Mouse (Mus musculus) intestine, postnatal 0 days (tissue): ENCODE measurements around the gene Spsb3. TPM values are rescaled to one million over a fixed set of nuclear protein-coding genes. Genes with fewer than 3 reads are reported as not detected.
A peak's percentile ranks its signal among the peaks of the same experiment; 100 is the strongest.

Source experiments
- ATAC-seq: fragments of 200-750 bp; cut with Nextera tagmentation; 2 replicates; pipeline ENCODE4 v1.8.0; 2017; ENCODE audit warnings: mild to moderate bottlenecking, moderate TSS enrichment, moderate library complexity
- H3K27ac ChIP-seq: fragments of 300-500 bp; sonication (generic); 2 replicates; pipeline ENCODE4 v1.5.1; 2014; ENCODE audit warnings: mild to moderate bottlenecking, low read depth, low read length, moderate library complexity
- H3K27me3 ChIP-seq: fragments of 300-500 bp; sonication (generic); replicated peaks from 2 replicates; pipeline ENCODE4 v1.6.1; 2014; ENCODE audit warnings: low read length, mixed read lengths; ENCODE audit not compliant: control insufficient read depth, insufficient read depth
- H3K36me3 ChIP-seq: fragments of 300-500 bp; sonication (generic); 2 replicates; pipeline ENCODE4 v1.6.1; 2014; ENCODE audit warnings: mild to moderate bottlenecking, moderate library complexity; ENCODE audit not compliant: control insufficient read depth, insufficient read depth
- H3K4me1 ChIP-seq: fragments of 300-500 bp; sonication (generic); replicated peaks from 2 replicates; pipeline ENCODE4 v1.6.1; 2014; ENCODE audit warnings: antibody characterized with exemption, low read length, mixed read lengths; ENCODE audit not compliant: control insufficient read depth, insufficient read depth
- H3K4me2 ChIP-seq: fragments of 300-500 bp; sonication (generic); replicated peaks from 2 replicates; pipeline ENCODE4 v1.6.1; 2014; ENCODE audit warnings: low read depth, mild to moderate bottlenecking, moderate library complexity
- H3K4me3 ChIP-seq: fragments of 300-500 bp; sonication (generic); 2 replicates; pipeline ENCODE4 v1.5.1; 2014; ENCODE audit warnings: low read depth, low read length
- H3K9ac ChIP-seq: fragments of 300-500 bp; sonication (generic); 2 replicates; pipeline ENCODE4 v1.6.1; 2014; ENCODE audit warnings: mild to moderate bottlenecking, low read depth, low read length
- H3K9me3 ChIP-seq: fragments of 300-500 bp; sonication (generic); 2 replicates; pipeline ENCODE4 v1.6.1; 2016; ENCODE audit warnings: mixed run types; ENCODE audit not compliant: control insufficient read depth
- CTCF ChIP-seq: sonication (generic); IDR thresholded peaks from 2 replicates; pipeline ENCODE4 v1.5.1; 2016; ENCODE audit warnings: low read depth, mild to moderate bottlenecking, control low read depth, antibody characterized with exemption, moderate library complexity
- WGBS: fragments of 180-500 bp; shearing (Covaris S2); extraction: QIAGEN DNeasy Blood & Tissue Kit; methylation state at CpG from one replicate; pipeline ENCODE4 v1.1.7; 2014; 5-methylcytosine and 5-hydroxymethylcytosine counted together
- polyA plus RNA-seq: library from polyadenylated mRNA; unstranded; fragments of >200 nt; fragmentation: Nextera tagmentation; extraction: Ambion mirVana; gene quantifications from 2 replicates; pipeline ENCODE4 v1.2.1, GENCODE M21; 2015

Gene Spsb3
- polyA plus RNA-seq, 1 experiment from 2014 or later, result 43.4 TPM

- peak; percentile 15; the same call in 1 of the 2 replicates for TF ChIP-seq CTCF
- Histone ChIP-seq H3K4me1 (0 out of 2 replicates have a peak, but pooled peaks cover 7% of the 10 kb centered on the region), H3K4me3 (peak overlapping the region; percentile 85), H3K4me2 (peak overlapping the region; percentile 94), H3K27me3 (no peaks in the 10 kb centered on the region), H3K9ac (peak overlapping the region; percentile 88), H3K9me3 (no peaks in the 10 kb centered on the region), H3K36me3 (peaks cover 54% of the 10 kb centered on the region), H3K27ac (peak overlapping the region; percentile 86; the same call in 1 of the 2 replicates)
- ATAC-seq, result peak; percentile 9; the same call in 1 of the 2 replicates
- WGBS, result 9% methylated on average over 31 of the region's 31 CpGs
Observed at GRCm38 (mm10) chr17:24894061-24894994, 7.9 kb downstream of the Spsb3 start.

- Histone ChIP-seq H3K4me3 (peak within 1 kb of the TSS; percentile 85), H3K27ac (peak within 1 kb of the TSS; percentile 86), H3K9me3 (no peaks in the 10 kb centered on the region), H3K4me2 (peak within 1 kb of the TSS; percentile 94), H3K4me1 (0 out of 2 replicates have a peak, but pooled peaks cover 7% of the 10 kb centered on the region), H3K27me3 (no peaks in the 10 kb centered on the region), H3K36me3 (peaks cover 59% of the 10 kb centered on the region), H3K9ac (peak within 1 kb of the TSS; percentile 88)
- TF ChIP-seq CTCF, result no peak
- ATAC-seq, result peak; percentile 65
- under 1% methylated on average over 62 of the region's 62 CpGs for WGBS
Observed at GRCm38 (mm10) chr17:24894995-24895547, 8.6 kb downstream of the Spsb3 start, which contains the start of the genes Eme2 and Mrps34. TSS of gene Eme2 (minus strand) at chr17:24895087. TSS of gene Mrps34 (plus strand) at chr17:24895116.

- Histone ChIP-seq H3K36me3 (peaks cover 59% of the 10 kb centered on the region), H3K4me2 (peak overlapping the region; percentile 94), H3K4me1 (0 out of 2 replicates have a peak, but pooled peaks cover 7% of the 10 kb centered on the region), H3K9ac (peak overlapping the region; percentile 88), H3K27me3 (no peaks in the 10 kb centered on the region), H3K4me3 (peak overlapping the region; percentile 85), H3K9me3 (no peaks in the 10 kb centered on the region), H3K27ac (peak overlapping the region; percentile 86)
- 9% methylated on average over 23 of the region's 23 CpGs for WGBS
- no peak for ATAC-seq
- no peak for TF ChIP-seq CTCF
Observed at GRCm38 (mm10) chr17:24895571-24896240, 9.3 kb downstream of the Spsb3 start.

GRCm38 (mm10) chr17:24896241-24896992 lies 10.0 kb downstream of the Spsb3 start, which contains the start of gene Nme3:
TSS of gene Nme3 (plus strand) at chr17:24896500.
- Histone ChIP-seq H3K27me3 (no peaks in the 10 kb centered on the region), H3K4me2 (peak within 1 kb of the TSS; percentile 94), H3K27ac (peak within 1 kb of the TSS; percentile 86), H3K4me3 (peak within 1 kb of the TSS; percentile 85), H3K4me1 (0 out of 2 replicates have a peak, but pooled peaks cover 7% of the 10 kb centered on the region), H3K9ac (peak within 1 kb of the TSS; percentile 88), H3K9me3 (no peaks in the 10 kb centered on the region), H3K36me3 (peaks cover 59% of the 10 kb centered on the region)
- peak; percentile 53 for ATAC-seq
- TF ChIP-seq CTCF, result peak; percentile 55
- WGBS, result 2% methylated on average over 46 of the region's 50 CpGs

- no peaks in the 10 kb centered on the region for H3K27me3 ChIP-seq
- H3K27ac ChIP-seq, result no peak overlapping the region
- H3K4me1 ChIP-seq, result 0 out of 2 replicates have a peak, but pooled peaks cover 7% of the 10 kb centered on the region
- ATAC-seq, result no peak
- peak overlapping the region; percentile 94 for H3K4me2 ChIP-seq
- WGBS, result 17% methylated on average over 11 of the region's 11 CpGs
- no peaks in the 10 kb centered on the region for H3K9me3 ChIP-seq
- peaks cover 60% of the 10 kb centered on the region for H3K36me3 ChIP-seq
- H3K9ac ChIP-seq, result peak overlapping the region; percentile 88
- H3K4me3 ChIP-seq, result peak overlapping the region; percentile 85
- TF ChIP-seq CTCF, result no peak
Observed at GRCm38 (mm10) chr17:24896993-24897269, 10.5 kb downstream of the Spsb3 start.
